Mouse (Mus musculus): ENCODE measurements around the gene AV320801. TPM values are rescaled to one million over a fixed set of nuclear protein-coding genes. Genes with fewer than 3 reads are reported as not detected.

AV320801 gene
- not detected in 4 replicates for total RNA-seq (2023)

DNA sequence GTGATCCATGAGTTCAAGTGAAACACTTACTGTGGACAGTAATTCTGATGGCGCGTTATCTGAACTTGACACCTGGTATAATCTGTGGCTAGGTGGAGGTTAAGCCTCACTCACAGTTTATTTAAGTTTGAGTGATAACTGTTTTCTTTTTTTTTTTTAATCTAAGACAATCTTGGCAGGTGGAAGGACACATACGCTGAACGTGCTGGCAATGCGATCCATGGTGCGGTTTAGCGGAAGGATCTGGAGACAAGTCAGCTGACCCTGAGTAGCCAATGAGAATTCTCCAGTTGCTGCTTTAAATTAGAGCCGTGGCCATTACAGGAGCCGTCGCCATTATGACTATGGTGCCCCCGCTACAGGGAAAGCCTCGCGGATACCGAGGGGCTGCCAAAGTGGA lies at the start of gene AV320801:
TSS of gene AV320801 (plus strand) at position 301 of the 400 bp plus-strand sequence.

Other genes with a start within 250 kb of the AV320801 start
- not detected in 4 replicates for gene Pramel3, start 192.3 kb upstream of the AV320801 start, total RNA-seq (2023)
- not detected in 4 replicates for gene Gm5128, start 121.3 kb upstream of the AV320801 start, total RNA-seq (2023)
- not detected in 4 replicates for gene Gm7903, start 60.8 kb upstream of the AV320801 start, total RNA-seq (2023)
- not detected in 4 replicates for gene Nxf7, start 104.2 kb downstream of the AV320801 start, total RNA-seq (2023)
- gene Prame, start 133.1 kb downstream of the AV320801 start, total RNA-seq (2023) = not detected in 4 replicates
- gene Tcp11x2, start 199.2 kb downstream of the AV320801 start, total RNA-seq (2023) = not detected in 4 replicates
- not detected in 4 replicates for gene Tmsb15a, start 230.7 kb downstream of the AV320801 start, total RNA-seq (2023)
- gene Armcx5, start 248.1 kb downstream of the AV320801 start, total RNA-seq (2023) = 34.8 to 39.8 TPM (median 39.1 TPM) in 4 replicates
- 43.8 to 51.7 TPM (median 44.2 TPM) in 4 replicates for gene Gprasp1, start 248.1 kb downstream of the AV320801 start, total RNA-seq (2023)

All from B cell, adult 62 days (primary cell).